Mouse (Mus musculus): ENCODE measurements around the gene Nedd9. TPM values are rescaled to one million over a fixed set of nuclear protein-coding genes. Genes with fewer than 3 reads are reported as not detected.

Nedd9 gene
- polyA plus RNA-seq, 1 experiment from 2014 or later = 27.7 TPM

DNA sequence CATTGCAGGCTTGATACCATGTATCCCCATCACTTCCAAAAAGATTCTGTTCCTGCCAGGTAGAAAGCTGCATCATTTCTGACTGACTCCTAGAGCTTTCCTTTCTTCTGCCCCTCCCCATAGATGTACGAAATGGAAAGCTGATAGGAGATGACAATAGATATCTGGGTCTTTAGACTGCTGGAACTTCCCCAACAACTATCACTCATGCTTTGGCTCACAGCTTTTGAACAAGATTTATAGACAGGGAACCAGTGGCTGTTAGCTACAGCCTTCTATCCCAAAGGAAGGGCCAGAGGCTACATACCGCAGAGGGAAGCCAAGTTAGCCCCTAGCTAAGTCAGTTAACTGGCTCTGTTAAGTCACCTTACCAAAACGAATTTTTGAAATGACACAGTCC, 129.6 kb downstream of the Nedd9 start:
- Histone ChIP-seq H3K9me3 (replicated peaks; ENCODE audit: control insufficient read depth, low read length) (no peaks in the 10 kb centered on the region), H3K4me2 (ENCODE audit: low read length) (peak overlapping the region; percentile 75), H3K27me3 (replicated peaks; ENCODE audit: control insufficient read depth, insufficient read depth, low read length) (no peaks in the 10 kb centered on the region), H3K4me1 (ENCODE audit: control insufficient read depth, insufficient read depth, low read length) (peaks cover 50% of the 10 kb centered on the region), H3K27ac (ENCODE audit: low read depth, low read length) (no peak overlapping the region), H3K36me3 (ENCODE audit: control insufficient read depth, insufficient read depth, low read length) (no peaks in the 10 kb centered on the region), H3K9ac (ENCODE audit: low read length) (peak overlapping the region; percentile 71), H3K4me3 (ENCODE audit: low read depth, low read length) (peak overlapping the region; percentile 53)
- ATAC-seq = no peak
- WGBS = 17% methylated on average over 3 of the region's 3 CpGs
- no peak for DNase-seq (ENCODE audit: low spot score)

DNA sequence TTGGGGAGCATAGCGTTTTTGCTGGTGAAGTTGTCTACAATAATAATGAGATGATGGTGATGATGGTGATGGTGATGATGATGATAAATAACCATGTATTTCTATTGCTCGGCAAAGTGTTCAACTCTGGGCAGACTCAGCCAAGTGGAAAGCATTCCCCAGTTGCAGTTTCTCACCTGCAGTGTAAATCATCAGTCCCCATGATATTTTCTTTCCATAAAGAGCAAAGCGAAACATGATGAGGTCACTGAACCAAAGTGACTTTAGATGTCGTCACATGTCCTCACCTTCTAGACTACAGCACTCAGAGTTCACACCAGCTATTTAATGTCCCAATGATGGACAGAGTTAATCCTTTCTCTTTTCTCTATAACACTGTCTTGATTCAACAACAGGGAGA, 130.0 kb downstream of the Nedd9 start:
- Histone ChIP-seq H3K4me3 (ENCODE audit: low read depth, low read length) (peak overlapping the region; percentile 53), H3K4me1 (ENCODE audit: control insufficient read depth, insufficient read depth, low read length) (peaks cover 53% of the 10 kb centered on the region), H3K9me3 (replicated peaks; ENCODE audit: control insufficient read depth, low read length) (no peaks in the 10 kb centered on the region), H3K9ac (ENCODE audit: low read length) (peak overlapping the region; percentile 71), H3K27ac (ENCODE audit: low read depth, low read length) (no peak overlapping the region), H3K27me3 (replicated peaks; ENCODE audit: control insufficient read depth, insufficient read depth, low read length) (no peaks in the 10 kb centered on the region), H3K4me2 (ENCODE audit: low read length) (peak overlapping the region; percentile 75), H3K36me3 (ENCODE audit: control insufficient read depth, insufficient read depth, low read length) (no peaks in the 10 kb centered on the region)
- WGBS = 39% methylated on average over 4 of the region's 4 CpGs
- DNase-seq (ENCODE audit: low spot score) = no peak
- no peak for ATAC-seq

DNA sequence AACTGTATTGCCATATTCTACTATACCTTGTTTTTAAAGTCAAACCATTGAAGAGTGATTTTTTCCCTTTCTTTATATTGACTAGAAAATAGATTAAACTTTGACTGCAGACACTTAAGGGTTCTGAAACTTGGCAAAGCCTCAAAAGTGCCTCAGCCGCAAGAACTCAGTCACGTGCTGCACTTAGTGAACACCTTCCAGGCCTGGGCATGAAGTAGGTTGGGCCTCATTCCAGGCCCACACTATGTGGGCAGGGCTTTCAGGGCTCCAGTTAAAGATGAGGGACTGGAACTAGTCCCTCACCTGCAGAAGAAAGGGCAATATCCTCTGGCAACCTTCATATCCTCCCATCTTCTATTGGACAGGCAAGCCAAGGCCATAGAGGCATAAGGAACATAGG, 131.6 kb downstream of the Nedd9 start:
- 19% methylated on average over 2 of the region's 2 CpGs for WGBS
- Histone ChIP-seq H3K27ac (ENCODE audit: low read depth, low read length) (no peak overlapping the region), H3K4me2 (ENCODE audit: low read length) (peak overlapping the region; percentile 75), H3K9ac (ENCODE audit: low read length) (no peak overlapping the region), H3K4me1 (ENCODE audit: control insufficient read depth, insufficient read depth, low read length) (peaks cover 49% of the 10 kb centered on the region), H3K36me3 (ENCODE audit: control insufficient read depth, insufficient read depth, low read length) (no peaks in the 10 kb centered on the region), H3K27me3 (replicated peaks; ENCODE audit: control insufficient read depth, insufficient read depth, low read length) (no peaks in the 10 kb centered on the region), H3K9me3 (replicated peaks; ENCODE audit: control insufficient read depth, low read length) (no peaks in the 10 kb centered on the region), H3K4me3 (ENCODE audit: low read depth, low read length) (no peak overlapping the region)
- no peak for ATAC-seq
- peak; percentile 58 for DNase-seq (ENCODE audit: low spot score)

DNA sequence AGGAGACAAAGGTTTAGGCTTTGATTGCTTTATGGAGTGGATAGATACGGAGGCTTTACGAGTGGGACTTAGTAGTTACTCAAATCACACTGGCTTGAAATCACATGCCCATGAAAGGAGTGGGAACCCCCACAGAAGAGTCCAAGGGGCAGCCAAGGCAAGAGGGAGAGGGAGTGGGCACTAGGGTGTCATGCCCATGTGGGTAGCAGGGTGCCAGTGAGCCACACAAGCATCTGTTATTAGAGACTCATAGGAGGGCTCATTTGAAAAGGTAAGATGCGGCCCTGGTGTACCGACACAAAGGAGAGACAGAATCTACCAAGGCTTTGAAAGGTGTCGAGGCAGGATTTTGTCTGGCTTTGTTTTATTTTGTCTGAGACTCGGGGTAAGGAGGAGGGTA, 132.6 kb downstream of the Nedd9 start:
- Histone ChIP-seq H3K9ac (ENCODE audit: low read length) (peak overlapping the region; percentile 45; the same call in 1 of the 2 replicates), H3K27ac (ENCODE audit: low read depth, low read length) (peak overlapping the region; percentile 61; the same call in 1 of the 2 replicates)

DNA sequence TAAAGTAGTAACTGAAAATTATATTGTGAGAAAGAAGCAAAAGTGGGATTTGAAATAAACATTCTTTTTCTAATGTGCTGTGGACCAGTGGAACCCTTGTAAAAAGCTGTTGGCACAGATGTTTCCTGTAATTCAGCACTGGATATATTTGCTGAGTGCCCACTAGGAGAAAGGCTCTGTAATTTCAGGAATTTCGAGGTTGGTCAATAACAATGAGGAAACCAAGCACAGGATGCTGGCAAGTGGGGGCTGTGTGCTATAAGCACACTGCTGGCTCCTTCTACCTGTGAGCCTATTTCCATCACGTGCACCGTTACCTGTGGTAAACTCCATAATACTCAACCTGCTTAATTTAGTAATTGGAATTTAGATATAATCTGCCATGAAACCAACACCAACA, 133.5 kb downstream of the Nedd9 start:
- H3K27ac ChIP-seq (ENCODE audit: low read depth, low read length) = no peak overlapping the region
- no peaks in the 10 kb centered on the region for H3K9me3 ChIP-seq (replicated peaks; ENCODE audit: control insufficient read depth, low read length)
- ATAC-seq = no peak
- no peak overlapping the region; the same call in 1 of the 2 replicates for H3K4me2 ChIP-seq (ENCODE audit: low read length)
- no peak for DNase-seq (ENCODE audit: low spot score)
- no peak overlapping the region for H3K9ac ChIP-seq (ENCODE audit: low read length)
- H3K36me3 ChIP-seq (ENCODE audit: control insufficient read depth, insufficient read depth, low read length) = no peaks in the 10 kb centered on the region
- H3K27me3 ChIP-seq (replicated peaks; ENCODE audit: control insufficient read depth, insufficient read depth, low read length) = no peaks in the 10 kb centered on the region
- H3K4me1 ChIP-seq (ENCODE audit: control insufficient read depth, insufficient read depth, low read length) = peaks cover 41% of the 10 kb centered on the region
- no peak overlapping the region for H3K4me3 ChIP-seq (ENCODE audit: low read depth, low read length)
- 65% methylated on average over 3 of the region's 3 CpGs for WGBS

More for the DNA sequence above, 132.6 kb downstream of the Nedd9 start:
- peaks cover 44% of the 10 kb centered on the region for H3K4me1 ChIP-seq (ENCODE audit: control insufficient read depth, insufficient read depth, low read length)
- ATAC-seq (no peak), DNase-seq (ENCODE audit: low spot score) (no peak)
- 0 out of 2 replicates have a peak overlapping the region, but pooled peaks have one; percentile 1 for H3K4me3 ChIP-seq (ENCODE audit: low read depth, low read length)
- no peaks in the 10 kb centered on the region for H3K27me3 ChIP-seq (replicated peaks; ENCODE audit: control insufficient read depth, insufficient read depth, low read length)
- peak overlapping the region; percentile 75 for H3K4me2 ChIP-seq (ENCODE audit: low read length)
- H3K36me3 ChIP-seq (ENCODE audit: control insufficient read depth, insufficient read depth, low read length) = no peaks in the 10 kb centered on the region
- no peaks in the 10 kb centered on the region for H3K9me3 ChIP-seq (replicated peaks; ENCODE audit: control insufficient read depth, low read length)
- WGBS = 13% methylated on average over 6 of the region's 6 CpGs

DNA sequence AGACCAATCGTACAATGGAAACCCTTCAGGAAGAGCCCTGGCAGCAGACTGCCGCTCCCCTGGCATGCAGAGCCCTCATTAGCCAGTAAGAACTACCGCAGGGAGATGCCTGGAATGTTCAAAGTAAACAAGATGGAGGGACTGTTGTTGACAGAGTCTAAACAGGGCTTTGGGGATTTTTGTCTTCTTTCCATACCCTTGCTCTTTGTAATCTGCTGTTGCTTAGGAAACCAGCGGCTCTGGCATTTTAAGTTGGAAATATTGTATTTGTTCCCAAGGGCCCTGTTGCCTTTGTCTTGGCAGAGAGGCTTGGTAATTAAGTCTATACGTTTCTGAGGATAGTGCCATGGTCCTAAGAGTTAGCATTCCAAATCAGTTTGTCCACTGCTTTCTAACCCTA, 134.8 kb downstream of the Nedd9 start:
- DNase-seq (ENCODE audit: low spot score) = peak; percentile 80
- Histone ChIP-seq H3K9me3 (replicated peaks; ENCODE audit: control insufficient read depth, low read length) (no peaks in the 10 kb centered on the region), H3K4me3 (ENCODE audit: low read depth, low read length) (no peak overlapping the region), H3K4me2 (ENCODE audit: low read length) (no peak overlapping the region), H3K36me3 (ENCODE audit: control insufficient read depth, insufficient read depth, low read length) (no peaks in the 10 kb centered on the region), H3K27me3 (replicated peaks; ENCODE audit: control insufficient read depth, insufficient read depth, low read length) (no peaks in the 10 kb centered on the region), H3K4me1 (ENCODE audit: control insufficient read depth, insufficient read depth, low read length) (peaks cover 37% of the 10 kb centered on the region), H3K9ac (ENCODE audit: low read length) (no peak overlapping the region), H3K27ac (ENCODE audit: low read depth, low read length) (peak overlapping the region; percentile 61; the same call in 1 of the 2 replicates)
- 6% methylated on average over 5 of the region's 5 CpGs for WGBS
- ATAC-seq = peak; percentile 82

DNA sequence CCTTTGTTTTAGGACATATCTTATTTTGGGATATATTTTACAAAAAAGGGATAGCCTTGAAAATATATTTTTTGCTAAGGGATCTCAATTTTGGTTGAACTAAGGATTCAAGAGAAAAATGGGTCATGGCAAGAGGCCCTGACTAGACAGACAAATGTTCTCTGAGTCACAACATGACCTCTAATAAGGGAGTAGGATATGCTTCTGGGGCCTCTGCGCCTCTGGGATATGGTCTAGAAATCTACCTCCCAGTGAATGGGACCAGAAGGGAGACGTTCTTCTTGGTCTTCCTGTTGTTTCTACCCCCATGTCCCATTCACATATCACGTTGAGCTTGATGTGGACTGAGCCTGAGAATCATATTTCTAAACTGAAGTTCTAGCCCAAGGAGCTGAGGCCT, 136.6 kb downstream of the Nedd9 start:
- Histone ChIP-seq H3K9me3 (replicated peaks; ENCODE audit: control insufficient read depth, low read length) (no peaks in the 10 kb centered on the region), H3K4me2 (ENCODE audit: low read length) (no peak overlapping the region), H3K4me3 (ENCODE audit: low read depth, low read length) (no peak overlapping the region), H3K9ac (ENCODE audit: low read length) (no peak overlapping the region), H3K27ac (ENCODE audit: low read depth, low read length) (no peak overlapping the region), H3K27me3 (replicated peaks; ENCODE audit: control insufficient read depth, insufficient read depth, low read length) (no peaks in the 10 kb centered on the region), H3K36me3 (ENCODE audit: control insufficient read depth, insufficient read depth, low read length) (no peaks in the 10 kb centered on the region), H3K4me1 (ENCODE audit: control insufficient read depth, insufficient read depth, low read length) (peaks cover 27% of the 10 kb centered on the region)
- DNase-seq (ENCODE audit: low spot score) (no peak), ATAC-seq (no peak)
- WGBS = 96% methylated on average over 3 of the region's 3 CpGs

DNA sequence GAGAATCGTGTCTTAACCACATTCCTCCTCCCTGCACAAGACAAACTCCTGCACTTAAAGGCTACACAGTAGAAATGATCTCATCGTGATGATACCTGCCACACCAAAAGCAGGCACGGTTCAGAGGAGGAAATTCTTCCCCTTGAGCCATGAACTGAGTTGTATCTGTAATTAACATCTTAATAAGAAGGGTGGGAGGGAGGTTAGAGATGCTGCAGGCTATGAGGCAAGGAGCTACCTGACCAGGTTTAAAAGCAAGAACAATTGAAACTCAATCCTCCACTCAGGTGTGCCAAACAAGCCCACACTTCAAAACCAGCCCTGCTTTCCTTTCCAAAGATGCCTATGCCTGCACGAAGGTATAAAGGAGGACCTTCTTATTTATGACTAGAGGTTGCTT, 137.4 kb downstream of the Nedd9 start:
- WGBS = 76% methylated on average over 4 of the region's 4 CpGs
- H3K27ac ChIP-seq (ENCODE audit: low read depth, low read length) = no peak overlapping the region
- no peaks in the 10 kb centered on the region for H3K27me3 ChIP-seq (replicated peaks; ENCODE audit: control insufficient read depth, insufficient read depth, low read length)
- H3K9me3 ChIP-seq (replicated peaks; ENCODE audit: control insufficient read depth, low read length) = no peaks in the 10 kb centered on the region
- H3K4me3 ChIP-seq (ENCODE audit: low read depth, low read length) = no peak overlapping the region
- H3K9ac ChIP-seq (ENCODE audit: low read length) = no peak overlapping the region
- DNase-seq (ENCODE audit: low spot score) = no peak
- peaks cover 20% of the 10 kb centered on the region for H3K4me1 ChIP-seq (ENCODE audit: control insufficient read depth, insufficient read depth, low read length)
- ATAC-seq = no peak
- H3K4me2 ChIP-seq (ENCODE audit: low read length) = no peak overlapping the region
- H3K36me3 ChIP-seq (ENCODE audit: control insufficient read depth, insufficient read depth, low read length) = no peaks in the 10 kb centered on the region

DNA sequence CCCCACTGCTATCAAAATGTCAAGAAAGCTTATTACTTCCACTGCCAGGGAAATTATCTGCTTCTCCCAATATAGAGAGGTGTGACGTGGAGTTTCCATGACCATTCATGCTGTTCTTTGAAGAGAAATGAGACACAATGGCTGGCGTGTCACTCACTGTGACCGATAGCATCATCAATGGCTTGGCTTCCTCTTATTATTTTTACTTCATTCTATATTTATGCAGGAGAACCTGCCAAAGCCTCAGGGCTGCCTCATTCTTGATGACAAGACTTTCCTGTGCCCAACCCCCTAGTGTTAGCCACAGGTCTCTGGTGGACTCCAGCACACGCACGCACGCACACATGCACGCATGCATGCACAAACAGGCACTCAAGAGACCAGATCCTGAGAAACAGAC, 141.4 kb downstream of the Nedd9 start:
- H3K9me3 ChIP-seq (replicated peaks; ENCODE audit: control insufficient read depth, low read length) = no peaks in the 10 kb centered on the region
- H3K27ac ChIP-seq (ENCODE audit: low read depth, low read length) = 0 out of 2 replicates have a peak overlapping the region, but pooled peaks have one; percentile 9
- 85% methylated on average over 7 of the region's 7 CpGs for WGBS
- H3K4me1 ChIP-seq (ENCODE audit: control insufficient read depth, insufficient read depth, low read length) = 0 out of 2 replicates have a peak, but pooled peaks cover 2% of the 10 kb centered on the region
- no peak overlapping the region for H3K9ac ChIP-seq (ENCODE audit: low read length)
- no peaks in the 10 kb centered on the region for H3K27me3 ChIP-seq (replicated peaks; ENCODE audit: control insufficient read depth, insufficient read depth, low read length)
- DNase-seq (ENCODE audit: low spot score) (no peak), ATAC-seq (no peak)
- H3K4me3 ChIP-seq (ENCODE audit: low read depth, low read length) = no peak overlapping the region
- no peak overlapping the region for H3K4me2 ChIP-seq (ENCODE audit: low read length)
- no peaks in the 10 kb centered on the region for H3K36me3 ChIP-seq (ENCODE audit: control insufficient read depth, insufficient read depth, low read length)
